Mouse (Mus musculus) kidney, adult 18-20 months (tissue): ENCODE results near the gene Foxa2.
A peak's percentile ranks its signal among the peaks of the same experiment; 100 is the strongest.

Source experiments
- DNase-seq: peaks from one replicate; pipeline ENCODE4 v3.0.0; 2021

The Foxa2 gene

GRCm38 (mm10) chr2:147998206-147998966 is 48.4 kb downstream of the Foxa2 start:
- no peak for DNase-seq

GRCm38 (mm10) chr2:147996781-147997180 is 50.0 kb downstream of the Foxa2 start:
- peak; percentile 15 for DNase-seq

- DNase-seq = no peak
These were observed 52.9 kb downstream of the Foxa2 start for GRCm38 (mm10) chr2:147993821-147994220.

GRCm38 (mm10) chr2:147992935-147993679 is 53.7 kb downstream of the Foxa2 start:
- peak; percentile 49 for DNase-seq
